Mouse (Mus musculus): ENCODE data around the gene Prcc. TPM values are rescaled to one million over a fixed set of nuclear protein-coding genes. Genes with fewer than 3 reads are reported as not detected.
A peak's percentile ranks its signal among the peaks of the same experiment; 100 is the strongest.
"Not testable (repeated sequence)": the region's sequence is repeated elsewhere in the genome, so short reads cannot be mapped to it uniquely, and the experiment has no call there.

Gene Prcc
- polyA plus RNA-seq, 1 experiment from 2014 or later, result 17.5 TPM

GRCm38 (mm10) chr3:87877730-87878129, 7.7 kb downstream of the Prcc start:
- H3K9ac ChIP-seq (replicated peaks), result no peak overlapping the region
- peaks cover 9% of the 10 kb centered on the region for H3K4me1 ChIP-seq
- H3K36me3 ChIP-seq, result peaks cover 19% of the 10 kb centered on the region
- H3K27ac ChIP-seq (replicated peaks), result no peak overlapping the region
- ATAC-seq (ENCODE audit: low FRiP score), result no peak
- H3K4me2 ChIP-seq, result no peak overlapping the region
- 93% methylated on average over 4 of the region's 4 CpGs for WGBS
- H3K4me3 ChIP-seq (replicated peaks), result no peak overlapping the region
- no peaks in the 10 kb centered on the region for H3K9me3 ChIP-seq (replicated peaks)
- H3K27me3 ChIP-seq (replicated peaks), result no peaks in the 10 kb centered on the region

- H3K4me1 ChIP-seq; ATAC-seq (ENCODE audit: low FRiP score); H3K9ac ChIP-seq (replicated peaks); H3K27ac ChIP-seq (replicated peaks); H3K9me3 ChIP-seq (replicated peaks); H3K27me3 ChIP-seq (replicated peaks); H3K4me2 ChIP-seq; H3K4me3 ChIP-seq (replicated peaks): not testable (repeated sequence)
- peaks cover 77% of the 10 kb centered on the region for H3K36me3 ChIP-seq
- 97% methylated on average over 4 of the region's 4 CpGs for WGBS
Observed at GRCm38 (mm10) chr3:87864111-87864510, 21.3 kb downstream of the Prcc start.

- H3K9ac ChIP-seq (replicated peaks), result no peak overlapping the region
- peaks cover 68% of the 10 kb centered on the region for H3K36me3 ChIP-seq
- H3K4me2 ChIP-seq, result no peak overlapping the region
- H3K9me3 ChIP-seq (replicated peaks), result no peaks in the 10 kb centered on the region
- whole genome bisulfite sequencing, result 27% methylated on average over 3 of the region's 3 CpGs
- H3K27ac ChIP-seq (replicated peaks), result no peak overlapping the region
- ATAC-seq (ENCODE audit: low FRiP score), result peak; percentile 69; the same call in 1 of the 2 replicates
- no peaks in the 10 kb centered on the region for H3K4me1 ChIP-seq
- H3K4me3 ChIP-seq (replicated peaks), result no peak overlapping the region
- no peaks in the 10 kb centered on the region for H3K27me3 ChIP-seq (replicated peaks)
Observed at GRCm38 (mm10) chr3:87859813-87860212, 25.6 kb downstream of the Prcc start.

- Histone ChIP-seq H3K9ac (replicated peaks) (no peak overlapping the region), H3K27me3 (replicated peaks) (no peaks in the 10 kb centered on the region), H3K4me1 (0 out of 2 replicates have a peak, but pooled peaks cover 6% of the 10 kb centered on the region), H3K36me3 (peaks cover 53% of the 10 kb centered on the region), H3K4me2 (no peak overlapping the region), H3K27ac (replicated peaks) (no peak overlapping the region), H3K4me3 (replicated peaks) (no peak overlapping the region), H3K9me3 (replicated peaks) (no peaks in the 10 kb centered on the region)
- 94% methylated on average over 8 of the region's 8 CpGs for WGBS
- ATAC-seq (ENCODE audit: low FRiP score), result no peak
Observed at GRCm38 (mm10) chr3:87857666-87858065, 27.7 kb downstream of the Prcc start.

GRCm38 (mm10) chr3:87855936-87856335, 29.5 kb downstream of the Prcc start:
- Histone ChIP-seq H3K4me3 (replicated peaks) (no peak overlapping the region), H3K27me3 (replicated peaks) (no peaks in the 10 kb centered on the region), H3K36me3 (peaks cover 38% of the 10 kb centered on the region), H3K9ac (replicated peaks) (no peak overlapping the region), H3K4me1 (0 out of 2 replicates have a peak, but pooled peaks cover 6% of the 10 kb centered on the region), H3K4me2 (no peak overlapping the region), H3K27ac (replicated peaks) (no peak overlapping the region), H3K9me3 (replicated peaks) (no peaks in the 10 kb centered on the region)
- 86% methylated on average over 8 of the region's 8 CpGs for whole genome bisulfite sequencing
- ATAC-seq (ENCODE audit: low FRiP score), result no peak

- Histone ChIP-seq H3K4me2 (no peak overlapping the region), H3K27ac (replicated peaks) (0 out of 2 replicates have a peak overlapping the region, but pooled peaks have one; percentile 28), H3K4me3 (replicated peaks) (no peak overlapping the region), H3K9me3 (replicated peaks) (no peaks in the 10 kb centered on the region), H3K9ac (replicated peaks) (no peak overlapping the region), H3K4me1 (0 out of 2 replicates have a peak, but pooled peaks cover 6% of the 10 kb centered on the region), H3K36me3 (peaks cover 37% of the 10 kb centered on the region), H3K27me3 (replicated peaks) (no peaks in the 10 kb centered on the region)
- no peak for ATAC-seq (ENCODE audit: low FRiP score)
- WGBS, result 55% methylated on average over 7 of the region's 7 CpGs
Observed at GRCm38 (mm10) chr3:87854795-87855568, 30.4 kb downstream of the Prcc start.

- no peaks in the 10 kb centered on the region for H3K9me3 ChIP-seq (replicated peaks)
- no peaks in the 10 kb centered on the region for H3K36me3 ChIP-seq
- 0 out of 2 replicates have a peak, but pooled peaks cover 4% of the 10 kb centered on the region for H3K4me1 ChIP-seq
- ATAC-seq (ENCODE audit: low FRiP score), result no peak
- no peak overlapping the region for H3K27ac ChIP-seq (replicated peaks)
- WGBS, result 90% methylated on average over 14 of the region's 14 CpGs
- H3K27me3 ChIP-seq (replicated peaks), result no peaks in the 10 kb centered on the region
- H3K4me3 ChIP-seq (replicated peaks), result no peak overlapping the region
- no peak overlapping the region for H3K9ac ChIP-seq (replicated peaks)
- no peak overlapping the region for H3K4me2 ChIP-seq
Observed at GRCm38 (mm10) chr3:87849117-87849516, 36.3 kb downstream of the Prcc start.

GRCm38 (mm10) chr3:87847680-87848079, 37.7 kb downstream of the Prcc start:
- no peak overlapping the region for H3K9ac ChIP-seq (replicated peaks)
- WGBS, result 79% methylated on average over 5 of the region's 5 CpGs
- no peaks in the 10 kb centered on the region for H3K27me3 ChIP-seq (replicated peaks)
- no peak overlapping the region for H3K4me3 ChIP-seq (replicated peaks)
- no peak overlapping the region for H3K4me2 ChIP-seq
- H3K27ac ChIP-seq (replicated peaks), result no peak overlapping the region
- H3K36me3 ChIP-seq, result no peaks in the 10 kb centered on the region
- no peak for ATAC-seq (ENCODE audit: low FRiP score)
- no peaks in the 10 kb centered on the region for H3K9me3 ChIP-seq (replicated peaks)
- no peaks in the 10 kb centered on the region for H3K4me1 ChIP-seq

- no peaks in the 10 kb centered on the region for H3K36me3 ChIP-seq
- no peak within 1 kb of the TSS for H3K27ac ChIP-seq (replicated peaks)
- no peak within 1 kb of the TSS for H3K9ac ChIP-seq (replicated peaks)
- no peaks in the 10 kb centered on the region for H3K9me3 ChIP-seq (replicated peaks)
- no peak within 1 kb of the TSS for H3K4me3 ChIP-seq (replicated peaks)
- H3K4me2 ChIP-seq, result no peak within 1 kb of the TSS
- 67% methylated on average over 7 of the region's 7 CpGs for WGBS
- no peaks in the 10 kb centered on the region for H3K4me1 ChIP-seq
- no peak for ATAC-seq (ENCODE audit: low FRiP score)
- no peaks in the 10 kb centered on the region for H3K27me3 ChIP-seq (replicated peaks)
Observed at GRCm38 (mm10) chr3:87846650-87847110, 38.7 kb downstream of the Prcc start, which contains the start of gene Sh2d2a. Gene Sh2d2a, plus strand, starts transcription at chr3:87846755.

- WGBS, result 58% methylated on average over 4 of the region's 4 CpGs
- ATAC-seq (ENCODE audit: low FRiP score), result no peak
- no peak overlapping the region for H3K4me2 ChIP-seq
Observed at GRCm38 (mm10) chr3:87846186-87846585, 39.2 kb downstream of the Prcc start.

GRCm38 (mm10) chr3:87844981-87845380, 40.4 kb downstream of the Prcc start:
- H3K27me3 ChIP-seq (replicated peaks), result no peaks in the 10 kb centered on the region
- no peak overlapping the region for H3K9ac ChIP-seq (replicated peaks)
- no peaks in the 10 kb centered on the region for H3K4me1 ChIP-seq
- ATAC-seq (ENCODE audit: low FRiP score), result no peak
- no peak overlapping the region for H3K4me3 ChIP-seq (replicated peaks)
- no peak overlapping the region for H3K27ac ChIP-seq (replicated peaks)
- no peak overlapping the region for H3K4me2 ChIP-seq
- WGBS, result 92% methylated on average over 4 of the region's 4 CpGs
- H3K36me3 ChIP-seq, result no peaks in the 10 kb centered on the region
- no peaks in the 10 kb centered on the region for H3K9me3 ChIP-seq (replicated peaks)

More at GRCm38 (mm10) chr3:87846186-87846585, 39.2 kb downstream of the Prcc start:
- Histone ChIP-seq H3K4me1 (no peaks in the 10 kb centered on the region), H3K36me3 (no peaks in the 10 kb centered on the region), H3K9ac (replicated peaks) (no peak overlapping the region), H3K9me3 (replicated peaks) (no peaks in the 10 kb centered on the region), H3K27me3 (replicated peaks) (no peaks in the 10 kb centered on the region), H3K4me3 (replicated peaks) (no peak overlapping the region), H3K27ac (replicated peaks) (no peak overlapping the region)

GRCm38 (mm10) chr3:87840858-87841257, 44.5 kb downstream of the Prcc start:
- Histone ChIP-seq H3K9ac (replicated peaks) (no peak overlapping the region), H3K9me3 (replicated peaks) (no peaks in the 10 kb centered on the region), H3K27ac (replicated peaks) (no peak overlapping the region), H3K4me1 (no peaks in the 10 kb centered on the region), H3K36me3 (no peaks in the 10 kb centered on the region), H3K4me2 (no peak overlapping the region), H3K27me3 (replicated peaks) (no peaks in the 10 kb centered on the region), H3K4me3 (replicated peaks) (no peak overlapping the region)
- no peak for ATAC-seq (ENCODE audit: low FRiP score)
